Mouse (Mus musculus): Measurements from ENCODE around the gene Bicd1.

GRCm38 (mm10) chr6:149374986-149375457, 33.7 kb upstream of the Bicd1 start:
- no peak for TF ChIP-seq CTCF (IDR thresholded peaks at IDR 0.05; ENCODE audit: low read depth, low read length)
- TF ChIP-seq POLR2AphosphoS5 (IDR thresholded peaks at IDR 0.05; ENCODE audit: insufficient replicate concordance, low read depth, low read length) = no peak
- no peak for TF ChIP-seq GATA2 (IDR thresholded peaks at IDR 0.05; ENCODE audit: borderline replicate concordance, low read depth, low read length)
- no peak for TF ChIP-seq GATA1 (IDR thresholded peaks at IDR 0.05; ENCODE audit: borderline replicate concordance, low read length)
- TF ChIP-seq TAL1 (conservative IDR thresholded peaks at IDR 0.05; ENCODE audit: low read depth, low read length) = no peak

Data from G1E (cell line).